Mouse (Mus musculus) C2C12 (cell line): ENCODE measurements around the gene Ccdc82.

ENCODE experiments used
- CTCF ChIP-seq: IDR thresholded peaks from one replicate; pipeline ENCODE4 v1.5.1; 2011; ENCODE audit not compliant: control insufficient read depth, insufficient read depth, insufficient read length
- FOSL1 ChIP-seq: IDR thresholded peaks from one replicate; pipeline ENCODE4 v1.8.0; 2011; ENCODE audit warnings: mild to moderate bottlenecking, low read length; ENCODE audit not compliant: poor library complexity, insufficient read depth, severe bottlenecking
- USF1 ChIP-seq: IDR thresholded peaks from one replicate; pipeline ENCODE4 v1.6.1; 2011; ENCODE audit warnings: low read depth, mild to moderate bottlenecking, control low read depth, moderate library complexity

DNA sequence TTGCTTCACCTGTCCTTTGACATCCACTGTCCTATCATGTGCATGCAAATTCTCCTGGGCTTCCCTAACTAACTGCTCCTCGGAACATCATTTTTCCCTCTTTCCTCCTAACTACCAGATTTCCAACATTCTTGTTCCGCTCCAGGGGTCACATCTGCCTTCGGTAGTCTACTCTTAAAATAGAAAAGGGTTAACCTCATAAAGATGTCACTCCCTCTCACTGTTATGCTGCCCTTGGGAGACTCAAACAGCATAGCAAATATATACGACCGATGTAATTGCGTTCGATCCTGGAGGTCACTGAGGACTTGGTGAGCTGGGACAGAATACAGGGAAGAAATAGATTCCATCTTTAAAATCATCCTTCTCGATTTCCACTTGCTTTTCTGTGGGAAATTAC lies 62.0 kb downstream of the Ccdc82 start:
- TF ChIP-seq CTCF, result no peak
- no peak for TF ChIP-seq FOSL1
- TF ChIP-seq USF1, result no peak
